Mouse (Mus musculus) liver, embryonic 14 days (tissue): ENCODE measurements around the gene Eid2. TPM values are rescaled to one million over a fixed set of nuclear protein-coding genes. Genes with fewer than 3 reads are reported as not detected.

Source experiments
- polyA plus RNA-seq: library from polyadenylated mRNA; depleted of rRNA; stranded (reverse); fragments of >200 nt; gene quantifications from 2 replicates; pipeline ENCODE4 v1.2.3, GENCODE M21; 2012; rRNA removed

Eid2 gene
- polyA plus RNA-seq, result 2.3 and 2.6 TPM in 2 replicates

GRCm38 (mm10) chr7:28267129-28268041 is at the start of gene Eid2:
Eid2 (plus strand) TSS chr7:28267881.

GRCm38 (mm10) chr7:28277615-28278278 is 10.1 kb downstream of the Eid2 start, which contains the start of gene Eid2b:
Eid2b (plus strand) TSS chr7:28277739.

GRCm38 (mm10) chr7:28290638-28291590 is 23.2 kb downstream of the Eid2 start, which contains the start of gene Selenov:
Selenov (minus strand) TSS chr7:28291186.

GRCm38 (mm10) chr7:28301616-28302433 is 34.1 kb downstream of the Eid2 start, which contains the start of gene Dll3:
Dll3 (minus strand) TSS chr7:28302238.

GRCm38 (mm10) chr7:28311926-28312543 is 44.4 kb downstream of the Eid2 start, which contains the start of gene Timm50:
Timm50 (minus strand) TSS chr7:28312072.

Other genes starting within 250 kb of the Eid2 start
- gene Psmc4, start 217.8 kb upstream of the Eid2 start, polyA plus RNA-seq, result 92.8 and 103 TPM in 2 replicates
- gene Fcgbp, start 196.6 kb upstream of the Eid2 start, polyA plus RNA-seq, result under 0.01 and 0.01 TPM in 2 replicates
- not detected in 2 replicates for gene 9530053A07Rik, start 138.4 kb upstream of the Eid2 start, polyA plus RNA-seq
- 230 and 235 TPM in 2 replicates for gene Fbl, start 98.2 kb upstream of the Eid2 start, polyA plus RNA-seq
- 2.2 and 2.4 TPM in 2 replicates for gene Dyrk1b, start 88.4 kb upstream of the Eid2 start, polyA plus RNA-seq
- 1.6 and 1.8 TPM in 2 replicates for gene Eid2b, start 9.9 kb downstream of the Eid2 start, polyA plus RNA-seq
- not detected in 2 replicates for gene Selenov, start 23.3 kb downstream of the Eid2 start, polyA plus RNA-seq
- 0.02 and 0.06 TPM in 2 replicates for gene Dll3, start 34.4 kb downstream of the Eid2 start, polyA plus RNA-seq
- 44.7 and 49.9 TPM in 2 replicates for gene Timm50, start 44.2 kb downstream of the Eid2 start, polyA plus RNA-seq
- 28.8 and 30.6 TPM in 2 replicates for gene Supt5, start 70.9 kb downstream of the Eid2 start, polyA plus RNA-seq
- 1,090 and 1,213 TPM in 2 replicates for gene Rps16, start 82.8 kb downstream of the Eid2 start, polyA plus RNA-seq
- 2.6 and 3.3 TPM in 2 replicates for gene Plekhg2, start 104.7 kb downstream of the Eid2 start, polyA plus RNA-seq
- 3.9 and 4.4 TPM in 2 replicates for gene Zfp36, start 112.4 kb downstream of the Eid2 start, polyA plus RNA-seq
- 18.2 and 20.2 TPM in 2 replicates for gene Med29, start 124.8 kb downstream of the Eid2 start, polyA plus RNA-seq
- gene Paf1, start 125.1 kb downstream of the Eid2 start, polyA plus RNA-seq, result 42.3 and 55.3 TPM in 2 replicates
- 23.6 and 26.2 TPM in 2 replicates for gene Gmfg, start 169.6 kb downstream of the Eid2 start, polyA plus RNA-seq
- 0.38 and 0.40 TPM in 2 replicates for gene Lrfn1, start 184.1 kb downstream of the Eid2 start, polyA plus RNA-seq
- not detected in 2 replicates for gene Ifnl2, start 242.6 kb downstream of the Eid2 start, polyA plus RNA-seq